Mouse (Mus musculus) kidney, adult 18-20 months (tissue): ENCODE data around the gene Tmem129.
A peak's percentile ranks its signal among the peaks of the same experiment; 100 is the strongest.

ENCODE experiments used
- DNase-seq: peaks from one replicate; pipeline ENCODE4 v3.0.0; 2021

The Tmem129 gene

GRCm38 (mm10) chr5:33635361-33635760, 22.9 kb downstream of the Tmem129 start:
- DNase-seq = no peak

GRCm38 (mm10) chr5:33632526-33632925, 25.7 kb downstream of the Tmem129 start:
- no peak for DNase-seq

- DNase-seq = no peak
These were observed 27.6 kb downstream of the Tmem129 start for GRCm38 (mm10) chr5:33630615-33631014.

GRCm38 (mm10) chr5:33630061-33630460, 28.2 kb downstream of the Tmem129 start:
- no peak for DNase-seq

- peak; percentile 100 for DNase-seq
These were observed 28.8 kb downstream of the Tmem129 start, which contains the start of the genes Fam53a and Gm9903 for GRCm38 (mm10) chr5:33629301-33629987. TSS of gene Fam53a (minus strand) at chr5:33629635. TSS of gene Gm9903 (plus strand) at chr5:33629925.

- peak; percentile 67 for DNase-seq
These were observed 29.4 kb downstream of the Tmem129 start for GRCm38 (mm10) chr5:33628820-33629300.

- DNase-seq = peak; percentile 32
These were observed 30.2 kb downstream of the Tmem129 start for GRCm38 (mm10) chr5:33627968-33628367.

GRCm38 (mm10) chr5:33623766-33624165, 34.5 kb downstream of the Tmem129 start:
- no peak for DNase-seq

GRCm38 (mm10) chr5:33622671-33623070, 35.5 kb downstream of the Tmem129 start:
- no peak for DNase-seq

- DNase-seq = no peak
These were observed 43.8 kb downstream of the Tmem129 start for GRCm38 (mm10) chr5:33614391-33614790.

- DNase-seq = no peak
These were observed 46.4 kb downstream of the Tmem129 start for GRCm38 (mm10) chr5:33611795-33612194.

- DNase-seq = no peak
These were observed 49.0 kb downstream of the Tmem129 start for GRCm38 (mm10) chr5:33609226-33609625.

- no peak for DNase-seq
These were observed 50.8 kb downstream of the Tmem129 start for GRCm38 (mm10) chr5:33607434-33607833.

GRCm38 (mm10) chr5:33606631-33607030, 51.6 kb downstream of the Tmem129 start:
- DNase-seq = no peak

- DNase-seq = no peak
These were observed 52.9 kb downstream of the Tmem129 start for GRCm38 (mm10) chr5:33605314-33605713.
